Mouse (Mus musculus): ENCODE measurements around the gene Tnfrsf21. TPM values are rescaled to one million over a fixed set of nuclear protein-coding genes. Genes with fewer than 3 reads are reported as not detected.

Tnfrsf21 gene
- polyA plus RNA-seq (2016; fragmentation: Nextera tagmentation; extraction: Ambion mirVana), result 63.5 and 67.2 TPM in 2 replicates

DNA sequence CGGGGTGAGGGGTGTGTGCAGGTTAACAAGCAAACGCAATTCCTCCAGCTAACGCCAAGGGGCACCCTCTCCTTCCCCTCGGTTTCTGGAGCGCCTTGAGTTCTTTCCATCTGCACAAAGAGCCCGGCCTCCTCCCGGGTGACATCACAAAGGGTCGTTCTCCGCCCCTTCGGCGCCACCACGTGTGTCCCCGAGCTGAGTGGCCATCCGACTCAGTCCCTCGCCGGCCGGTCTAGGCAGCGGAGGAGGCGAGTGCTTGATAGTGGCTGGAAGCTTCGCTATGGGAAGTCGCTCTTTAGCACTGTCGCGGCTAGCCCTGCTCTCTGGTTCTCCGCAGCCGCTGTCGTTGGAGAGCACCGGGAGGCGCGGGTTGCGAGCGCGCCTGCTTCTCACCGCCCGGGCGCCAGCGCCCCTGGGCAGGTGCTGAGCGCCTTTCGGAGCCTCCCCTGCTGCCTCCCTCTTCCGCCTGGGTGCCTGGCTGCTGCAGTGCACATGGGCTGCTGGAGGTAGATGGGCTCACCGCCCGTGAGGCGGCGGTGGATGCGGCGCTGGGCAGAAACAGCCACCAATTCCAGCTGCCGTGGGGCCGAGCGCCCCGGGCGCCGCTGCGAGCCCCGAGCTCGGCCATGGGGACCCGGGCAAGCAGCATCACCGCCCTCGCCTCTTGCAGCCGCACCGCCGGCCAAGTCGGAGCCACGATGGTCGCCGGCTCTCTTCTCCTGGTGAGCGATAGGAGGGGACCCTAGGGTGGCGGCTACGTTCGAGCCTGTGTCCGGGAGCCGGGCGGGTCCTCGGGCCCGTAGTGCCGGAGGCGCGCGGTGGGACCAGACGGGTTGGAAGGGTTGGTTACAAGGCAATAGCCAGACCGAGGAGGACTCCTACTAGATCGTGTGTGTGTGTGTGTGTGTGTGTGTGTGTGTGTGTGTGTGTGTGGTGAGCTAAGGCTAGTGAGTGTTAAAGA lies at the start of gene Tnfrsf21:
Gene Tnfrsf21, plus strand, starts transcription at position 185 of the 961 bp plus-strand sequence.
- peaks cover 10% of the 10 kb centered on the region for H3K4me1 ChIP-seq
- no peaks in the 10 kb centered on the region for H3K27me3 ChIP-seq (replicated peaks)
- H3K4me3 ChIP-seq, result peak within 1 kb of the TSS; percentile 90
- no peaks in the 10 kb centered on the region for H3K9me3 ChIP-seq
- ATAC-seq (ENCODE audit: low FRiP score, low read depth), result peak; percentile 93
- WGBS, result under 1% methylated on average over 80 of the region's 80 CpGs
- H3K9ac ChIP-seq, result peak within 1 kb of the TSS; percentile 98
- H3K4me2 ChIP-seq (replicated peaks), result peak within 1 kb of the TSS; percentile 69
- H3K27ac ChIP-seq, result peak within 1 kb of the TSS; percentile 90
- H3K36me3 ChIP-seq, result peaks cover 6% of the 10 kb centered on the region; the same call in 1 of the 2 replicates

DNA sequence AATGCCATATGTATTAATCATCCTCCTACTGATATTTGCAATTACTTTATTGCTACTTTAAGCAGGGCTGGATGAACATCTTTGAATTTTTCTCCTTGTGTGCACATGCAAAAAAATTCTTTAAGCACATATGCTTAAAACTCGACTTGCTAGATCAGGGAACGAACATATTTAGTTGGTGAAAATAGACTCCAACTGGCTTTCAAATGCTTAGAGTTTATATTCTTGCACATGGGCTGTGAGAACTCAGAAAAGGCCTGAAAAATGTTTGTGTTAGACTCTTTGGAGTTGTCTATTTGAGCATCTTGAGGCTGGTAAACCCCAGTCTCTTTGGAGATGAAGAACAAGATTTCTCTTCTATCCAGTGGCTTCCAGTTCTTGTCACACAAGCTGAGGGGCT lies 48.2 kb upstream of the Tnfrsf21 start:
- Histone ChIP-seq H3K9me3 (no peaks in the 10 kb centered on the region), H3K27ac (no peak overlapping the region), H3K4me3 (no peak overlapping the region), H3K4me1 (no peaks in the 10 kb centered on the region), H3K9ac (no peak overlapping the region), H3K4me2 (replicated peaks) (no peak overlapping the region), H3K27me3 (replicated peaks) (no peaks in the 10 kb centered on the region), H3K36me3 (no peaks in the 10 kb centered on the region)
- no peak for ATAC-seq (ENCODE audit: low FRiP score, low read depth)
- WGBS, result 83% methylated on average over 2 of the region's 2 CpGs

DNA sequence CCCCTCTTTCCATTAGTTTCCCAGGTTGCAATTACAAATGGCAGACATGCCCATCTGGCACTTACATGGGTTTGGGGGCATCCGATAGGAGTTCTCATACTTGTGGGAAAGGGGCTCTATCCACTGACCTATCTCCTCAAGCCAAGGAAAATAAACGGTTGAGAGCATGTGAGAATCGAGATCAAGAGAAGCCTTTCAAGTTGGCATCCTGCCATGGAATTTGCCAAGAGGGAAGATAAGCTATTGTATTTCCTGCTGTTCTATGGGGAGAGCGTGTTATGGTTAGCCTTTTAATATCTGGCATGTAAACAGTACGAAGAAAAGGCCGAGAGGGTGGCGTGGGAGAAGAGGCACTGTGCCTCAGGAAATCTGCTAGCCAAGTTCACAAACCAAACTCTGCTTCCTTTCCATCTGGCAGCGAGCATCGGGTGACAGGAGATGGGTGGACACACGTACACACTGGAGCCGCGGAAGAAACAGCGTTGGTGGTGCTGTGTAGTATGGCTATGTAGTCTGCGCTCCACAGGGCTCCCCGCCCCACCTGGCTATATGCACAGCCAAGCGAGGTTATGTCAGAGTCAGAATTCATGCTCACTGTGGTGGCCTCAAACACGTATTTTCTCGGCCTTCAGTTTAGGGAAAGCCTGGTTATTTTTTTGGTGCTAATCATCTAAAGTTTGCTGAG lies 40.9 kb upstream of the Tnfrsf21 start:
- Histone ChIP-seq H3K9ac (no peak overlapping the region), H3K4me1 (peaks cover 3% of the 10 kb centered on the region; the same call in 1 of the 2 replicates), H3K36me3 (no peaks in the 10 kb centered on the region), H3K27me3 (replicated peaks) (no peaks in the 10 kb centered on the region), H3K27ac (no peak overlapping the region), H3K9me3 (no peaks in the 10 kb centered on the region), H3K4me2 (replicated peaks) (no peak overlapping the region), H3K4me3 (no peak overlapping the region)
- 83% methylated on average over 18 of the region's 18 CpGs for WGBS
- ATAC-seq (ENCODE audit: low FRiP score, low read depth), result no peak

DNA sequence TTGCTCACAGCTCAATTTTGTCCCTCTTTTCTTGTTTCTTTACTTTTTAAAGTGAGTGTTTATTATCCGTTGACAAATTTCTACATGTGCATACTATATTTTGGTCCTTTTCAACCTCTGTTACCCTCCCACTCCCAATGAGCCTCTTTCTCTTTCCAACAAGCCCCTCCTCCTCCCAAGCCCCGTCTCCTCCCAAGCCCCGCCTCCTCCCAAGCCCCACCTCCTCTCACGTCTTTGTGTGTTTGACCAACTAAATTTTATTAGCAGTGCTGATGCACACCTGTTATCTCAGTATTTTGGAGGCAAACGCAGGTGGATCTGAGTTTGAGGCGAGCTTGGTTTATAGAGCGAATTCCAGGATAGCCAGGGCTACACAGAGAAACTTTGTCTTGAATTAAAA lies 38.6 kb upstream of the Tnfrsf21 start:
- no peak overlapping the region for H3K9ac ChIP-seq
- H3K4me2 ChIP-seq (replicated peaks), result no peak overlapping the region
- H3K9me3 ChIP-seq, result no peaks in the 10 kb centered on the region
- peaks cover 3% of the 10 kb centered on the region; the same call in 1 of the 2 replicates for H3K4me1 ChIP-seq
- H3K27me3 ChIP-seq (replicated peaks), result no peaks in the 10 kb centered on the region
- no peak overlapping the region for H3K27ac ChIP-seq
- H3K36me3 ChIP-seq, result no peaks in the 10 kb centered on the region
- WGBS, result 77% methylated on average over 7 of the region's 7 CpGs
- no peak overlapping the region for H3K4me3 ChIP-seq
- ATAC-seq (ENCODE audit: low FRiP score, low read depth), result no peak

DNA sequence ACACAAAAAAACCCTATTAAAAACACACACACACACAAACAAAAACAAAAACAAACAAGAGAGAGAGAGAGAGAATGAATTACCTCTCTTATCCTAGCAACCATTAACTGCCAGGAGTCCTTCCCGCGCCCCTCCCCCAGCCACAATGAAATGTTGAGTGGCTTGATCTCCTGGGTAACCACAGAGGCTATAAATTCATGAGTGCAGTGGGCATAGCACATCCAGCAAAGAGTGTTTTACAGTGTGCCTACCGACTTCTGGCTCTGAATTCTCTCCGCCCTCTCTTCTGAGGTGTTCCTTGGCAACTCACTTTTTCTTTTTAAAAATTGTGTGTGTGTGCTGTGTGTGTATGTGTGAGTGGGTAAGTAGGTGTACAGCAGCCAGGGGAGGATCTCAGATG lies 38.0 kb upstream of the Tnfrsf21 start:
- WGBS, result 40% methylated on average over 4 of the region's 4 CpGs
- ATAC-seq (ENCODE audit: low FRiP score, low read depth), result peak; percentile 84
- H3K27ac ChIP-seq, result no peak overlapping the region
- no peak overlapping the region for H3K4me2 ChIP-seq (replicated peaks)
- no peaks in the 10 kb centered on the region for H3K9me3 ChIP-seq
- no peak overlapping the region for H3K9ac ChIP-seq
- no peak overlapping the region for H3K4me3 ChIP-seq
- no peaks in the 10 kb centered on the region for H3K36me3 ChIP-seq
- peaks cover 3% of the 10 kb centered on the region; the same call in 1 of the 2 replicates for H3K4me1 ChIP-seq
- H3K27me3 ChIP-seq (replicated peaks), result no peaks in the 10 kb centered on the region

DNA sequence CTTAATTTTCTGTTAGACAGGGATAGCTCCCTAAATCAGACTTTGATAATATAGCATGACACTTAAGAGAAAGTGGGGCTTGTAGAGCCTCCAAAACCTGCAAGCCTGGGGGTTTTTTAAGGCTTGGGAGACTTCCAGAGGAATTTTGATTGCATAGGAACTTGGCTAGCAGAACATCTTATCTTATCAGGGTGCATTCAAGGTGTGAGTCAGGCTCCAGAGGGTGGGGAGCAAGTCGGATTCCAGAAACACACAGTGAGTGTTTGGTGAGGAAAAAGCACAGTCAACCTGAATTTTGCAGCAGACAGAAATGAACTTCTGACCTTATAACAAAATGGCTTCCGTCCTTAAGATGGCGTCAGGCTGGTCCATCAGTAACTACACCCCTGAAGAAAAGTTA lies 34.5 kb upstream of the Tnfrsf21 start:
- Histone ChIP-seq H3K4me2 (replicated peaks) (no peak overlapping the region), H3K9ac (no peak overlapping the region), H3K27ac (no peak overlapping the region), H3K4me3 (no peak overlapping the region), H3K36me3 (no peaks in the 10 kb centered on the region), H3K27me3 (replicated peaks) (no peaks in the 10 kb centered on the region), H3K9me3 (no peaks in the 10 kb centered on the region), H3K4me1 (peaks cover 3% of the 10 kb centered on the region; the same call in 1 of the 2 replicates)
- ATAC-seq (ENCODE audit: low FRiP score, low read depth), result no peak
- WGBS, result 91% methylated on average over 3 of the region's 3 CpGs

DNA sequence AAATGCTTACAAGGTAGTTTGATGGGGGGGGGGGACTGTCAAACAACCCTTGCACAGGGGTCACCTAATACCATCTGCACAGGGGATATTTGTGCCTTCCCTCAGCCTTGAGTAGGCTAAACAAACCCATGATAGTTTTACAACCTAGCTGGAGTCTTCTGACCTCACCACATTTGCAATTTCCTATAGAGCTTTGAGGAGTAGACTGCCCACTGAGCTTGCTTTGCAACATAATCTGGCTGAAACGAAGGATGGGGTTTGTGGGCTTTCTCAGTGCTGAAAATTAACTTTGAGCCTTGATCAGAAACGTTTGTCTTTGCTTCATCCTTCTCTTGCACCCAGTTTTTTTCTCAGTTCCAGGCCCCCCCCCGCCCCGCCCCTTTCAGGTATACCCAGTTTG lies 33.8 kb upstream of the Tnfrsf21 start:
- H3K27me3 ChIP-seq (replicated peaks), result no peaks in the 10 kb centered on the region
- H3K9ac ChIP-seq, result no peak overlapping the region
- 41% methylated on average over 4 of the region's 4 CpGs for WGBS
- no peaks in the 10 kb centered on the region for H3K36me3 ChIP-seq
- no peaks in the 10 kb centered on the region for H3K9me3 ChIP-seq
- no peak overlapping the region for H3K4me2 ChIP-seq (replicated peaks)
- H3K4me3 ChIP-seq, result no peak overlapping the region
- no peak overlapping the region for H3K27ac ChIP-seq
- no peak for ATAC-seq (ENCODE audit: low FRiP score, low read depth)
- H3K4me1 ChIP-seq, result peaks cover 3% of the 10 kb centered on the region; the same call in 1 of the 2 replicates

DNA sequence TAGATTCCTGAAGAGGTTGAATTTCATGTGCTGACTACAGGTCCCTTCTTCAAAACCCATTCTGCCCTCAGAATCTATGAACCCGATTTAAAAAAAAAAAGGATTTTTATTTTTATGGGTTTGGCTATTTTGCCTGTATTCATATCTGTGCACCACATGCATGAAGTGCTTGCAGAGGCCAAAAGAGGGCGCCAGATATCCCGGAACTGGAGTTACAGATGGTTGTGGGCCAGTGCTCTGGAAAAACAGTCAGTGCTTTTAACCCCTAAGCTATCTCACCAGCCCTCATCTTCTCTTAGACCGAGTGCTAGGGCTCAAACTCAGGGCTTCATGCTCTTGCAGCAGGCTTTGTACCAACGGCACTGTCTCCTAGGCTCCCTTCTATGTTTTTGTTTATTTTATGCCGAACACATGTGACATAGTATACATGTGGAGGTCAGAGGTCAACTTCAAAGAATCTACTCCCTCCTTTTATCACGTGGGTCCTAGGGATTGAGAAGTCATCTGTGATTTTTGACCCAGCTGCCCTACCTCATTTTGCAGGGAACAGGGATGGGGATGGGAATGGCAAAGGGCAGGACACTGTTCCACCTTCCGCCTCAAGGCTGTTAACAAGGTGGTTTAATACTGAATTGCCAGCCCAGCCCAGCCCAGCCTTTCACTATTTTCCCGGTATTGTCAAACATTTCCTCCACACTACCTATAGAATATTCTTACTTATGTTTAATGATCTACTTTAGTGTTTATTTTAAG lies 30.3 kb upstream of the Tnfrsf21 start:
- Histone ChIP-seq H3K4me3 (no peak overlapping the region), H3K4me2 (replicated peaks) (no peak overlapping the region), H3K9me3 (no peaks in the 10 kb centered on the region), H3K36me3 (no peaks in the 10 kb centered on the region), H3K27me3 (replicated peaks) (no peaks in the 10 kb centered on the region), H3K9ac (no peak overlapping the region), H3K27ac (no peak overlapping the region), H3K4me1 (no peaks in the 10 kb centered on the region)
- no peak for ATAC-seq (ENCODE audit: low FRiP score, low read depth)
- WGBS, result 61% methylated on average over 9 of the region's 9 CpGs

DNA sequence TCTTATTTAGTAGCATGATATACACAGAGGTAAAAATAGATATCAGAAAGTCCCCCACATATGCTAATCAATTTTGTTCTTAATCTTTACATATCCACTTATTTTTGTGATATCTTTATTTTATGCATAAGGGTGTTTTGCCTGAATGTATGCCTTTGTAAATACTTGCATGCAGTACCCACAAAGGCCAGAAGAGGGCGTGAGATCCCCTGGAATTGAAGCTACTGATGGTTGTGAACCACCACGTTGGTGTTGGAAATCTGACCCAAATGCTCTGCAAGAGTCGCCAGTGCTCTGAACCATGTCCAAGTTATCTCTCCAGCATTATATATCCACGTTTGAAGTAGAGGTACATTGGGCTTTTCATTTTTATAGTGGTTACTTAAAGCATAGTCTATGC lies 28.7 kb upstream of the Tnfrsf21 start:
- 31% methylated on average over 4 of the region's 4 CpGs for WGBS
- H3K9me3 ChIP-seq, result no peaks in the 10 kb centered on the region
- no peak overlapping the region for H3K27ac ChIP-seq
- no peak overlapping the region for H3K9ac ChIP-seq
- no peaks in the 10 kb centered on the region for H3K4me1 ChIP-seq
- H3K4me3 ChIP-seq, result no peak overlapping the region
- ATAC-seq (ENCODE audit: low FRiP score, low read depth), result no peak
- H3K36me3 ChIP-seq, result no peaks in the 10 kb centered on the region
- no peaks in the 10 kb centered on the region for H3K27me3 ChIP-seq (replicated peaks)
- H3K4me2 ChIP-seq (replicated peaks), result no peak overlapping the region

DNA sequence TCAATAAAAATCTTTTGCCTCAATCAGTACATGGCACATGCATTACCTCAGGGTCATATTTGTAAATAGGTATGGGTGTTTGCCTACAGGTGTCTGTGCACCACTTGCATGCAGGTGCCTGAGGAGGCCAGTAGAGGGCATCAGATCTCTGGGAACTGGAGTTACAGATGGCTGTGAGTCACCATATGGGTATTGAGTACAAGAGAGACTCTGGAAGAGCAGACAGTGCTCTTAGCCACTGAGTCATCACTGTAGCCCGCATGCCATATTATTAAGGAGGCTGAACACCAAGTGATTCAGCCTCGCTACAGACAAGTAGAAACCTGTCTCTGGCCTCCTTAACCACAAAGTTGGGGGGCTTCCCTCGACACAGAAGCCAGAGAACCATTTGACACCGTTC lies 26.4 kb upstream of the Tnfrsf21 start:
- Histone ChIP-seq H3K36me3 (no peaks in the 10 kb centered on the region), H3K4me1 (no peaks in the 10 kb centered on the region), H3K4me3 (no peak overlapping the region), H3K27me3 (replicated peaks) (no peaks in the 10 kb centered on the region), H3K4me2 (replicated peaks) (no peak overlapping the region), H3K9ac (no peak overlapping the region), H3K9me3 (no peaks in the 10 kb centered on the region), H3K27ac (no peak overlapping the region)
- no peak for ATAC-seq (ENCODE audit: low FRiP score, low read depth)
- WGBS, result 88% methylated on average over 4 of the region's 4 CpGs

DNA sequence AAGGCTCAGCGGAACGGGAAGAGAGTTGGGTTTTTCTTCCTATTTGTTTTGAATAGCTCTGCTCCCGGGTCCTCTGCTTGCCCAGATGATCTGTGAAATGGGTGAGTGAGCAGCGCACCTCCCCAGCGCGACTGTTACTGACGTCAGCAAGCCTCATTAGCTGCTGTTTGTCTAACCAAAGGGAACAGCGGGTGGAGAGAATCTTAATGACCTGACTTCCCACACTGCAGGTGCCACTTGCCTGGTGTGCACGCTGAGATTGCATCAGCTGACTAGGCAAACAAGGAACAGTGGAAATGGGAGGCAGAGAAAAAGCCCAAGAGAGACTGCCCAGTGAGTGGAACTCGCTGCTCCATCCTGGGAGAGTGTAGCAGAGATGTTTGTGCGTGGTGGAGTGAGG lies 25.2 kb upstream of the Tnfrsf21 start:
- no peak for ATAC-seq (ENCODE audit: low FRiP score, low read depth)
- H3K4me3 ChIP-seq, result no peak overlapping the region
- no peaks in the 10 kb centered on the region for H3K9me3 ChIP-seq
- no peaks in the 10 kb centered on the region for H3K4me1 ChIP-seq
- no peak overlapping the region for H3K27ac ChIP-seq
- WGBS, result 57% methylated on average over 11 of the region's 11 CpGs
- H3K4me2 ChIP-seq (replicated peaks), result no peak overlapping the region
- no peaks in the 10 kb centered on the region for H3K36me3 ChIP-seq
- H3K27me3 ChIP-seq (replicated peaks), result no peaks in the 10 kb centered on the region
- no peak overlapping the region for H3K9ac ChIP-seq

DNA sequence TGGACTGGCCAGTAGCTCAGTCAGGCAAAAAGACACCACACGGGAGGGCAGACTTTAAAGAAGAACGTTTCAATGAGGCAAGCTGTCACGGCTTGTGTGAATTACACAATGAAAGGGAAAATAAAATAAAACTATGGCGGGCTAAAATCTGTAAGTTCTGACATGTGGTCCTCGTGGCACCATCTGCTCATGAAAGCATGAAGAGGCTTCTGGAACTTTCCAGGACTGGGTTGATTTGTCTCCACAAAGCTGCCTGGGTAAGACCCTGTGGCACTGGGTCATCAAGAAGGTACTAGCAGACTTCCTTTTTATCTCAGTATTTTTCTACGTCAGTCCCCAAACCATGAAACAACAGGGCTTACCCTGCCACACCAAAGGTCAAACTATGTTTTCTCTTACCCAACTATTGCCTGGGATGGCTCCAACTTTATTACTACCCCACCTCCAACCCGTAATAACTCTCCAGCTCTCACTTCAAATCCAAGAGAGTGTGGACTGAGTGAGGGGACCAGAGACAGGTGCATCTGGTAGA lies 16.8 kb upstream of the Tnfrsf21 start:
- Histone ChIP-seq H3K27ac (no peak overlapping the region), H3K36me3 (no peaks in the 10 kb centered on the region), H3K4me3 (no peak overlapping the region), H3K4me1 (no peaks in the 10 kb centered on the region), H3K4me2 (replicated peaks) (no peak overlapping the region), H3K9me3 (no peaks in the 10 kb centered on the region), H3K9ac (no peak overlapping the region), H3K27me3 (replicated peaks) (no peaks in the 10 kb centered on the region)
- 69% methylated on average over 7 of the region's 7 CpGs for WGBS
- ATAC-seq (ENCODE audit: low FRiP score, low read depth), result no peak

Measured in neural tube, embryonic 12.5 days (tissue).